Mouse (Mus musculus) cerebellum, adult 2 months (tissue): Measurements from ENCODE around the gene Ppp4r3a.

Experiments
- CTCF ChIP-seq: fragments of 200-500 bp; IDR thresholded peaks from 2 replicates; pipeline ENCODE4 v1.5.1; 2011; ENCODE audit warnings: low read depth, mild to moderate bottlenecking, control low read depth, low read length, moderate library complexity, borderline replicate concordance; ENCODE audit not compliant: insufficient read depth
- POLR2A ChIP-seq: fragments of 200-500 bp; IDR thresholded peaks from 2 replicates; pipeline ENCODE4 v1.6.1; 2011; ENCODE audit warnings: low read length, control low read depth, borderline replicate concordance; ENCODE audit not compliant: insufficient read depth

DNA sequence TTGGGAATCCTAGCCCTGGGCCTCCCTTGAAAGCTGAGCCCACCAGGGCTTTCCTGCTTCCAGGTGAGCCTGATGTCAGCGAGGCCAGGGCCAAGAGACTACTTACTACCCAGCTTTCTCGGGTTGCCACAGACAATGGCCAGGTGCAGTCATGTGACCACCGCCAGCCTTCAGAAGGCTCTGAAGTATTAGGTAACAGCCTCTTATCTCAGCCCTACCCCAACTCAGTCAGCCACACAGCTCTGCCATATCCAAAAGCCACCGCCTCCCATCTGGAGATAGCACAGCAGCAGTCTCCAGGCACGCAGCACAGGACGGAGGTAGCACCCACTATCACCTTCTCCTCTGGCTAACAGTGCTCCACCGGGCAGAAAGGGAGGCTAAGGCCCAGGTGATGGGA is 58.1 kb downstream of the Ppp4r3a start:
- TF ChIP-seq CTCF (no peak), POLR2A (no peak)
